Mouse (Mus musculus) limb, embryonic 12.5 days (tissue): Measurements from ENCODE around the gene A730049H05Rik. TPM values are rescaled to one million over a fixed set of nuclear protein-coding genes. Genes with fewer than 3 reads are reported as not detected.

Experiments
- ATAC-seq: fragments of 200-750 bp; cut with Nextera tagmentation; 2 replicates; pipeline ENCODE4 v1.8.0; 2017; ENCODE audit warnings: low read depth, moderate TSS enrichment; ENCODE audit not compliant: insufficient number of reproducible peaks, insufficient read depth, low FRiP score, low TSS enrichment
- H3K27ac ChIP-seq: fragments of 300-500 bp; sonication (generic); 2 replicates; pipeline ENCODE4 v1.5.1; 2016; ENCODE audit warnings: mild to moderate bottlenecking, moderate library complexity
- H3K27me3 ChIP-seq: fragments of 300-500 bp; sonication (generic); 2 replicates; pipeline ENCODE4 v1.6.1; 2016; ENCODE audit warnings: mild to moderate bottlenecking, moderate library complexity
- H3K36me3 ChIP-seq: fragments of 300-500 bp; sonication (generic); 2 replicates; pipeline ENCODE4 v1.6.1; 2016; ENCODE audit warnings: mild to moderate bottlenecking, moderate library complexity
- H3K4me1 ChIP-seq: fragments of 300-500 bp; sonication (generic); replicated peaks from 2 replicates; pipeline ENCODE4 v1.6.1; 2016
- H3K4me2 ChIP-seq: fragments of 300-500 bp; sonication (generic); 2 replicates; pipeline ENCODE4 v1.6.1; 2016; ENCODE audit warnings: mild to moderate bottlenecking, moderate library complexity
- H3K4me3 ChIP-seq: fragments of 300-500 bp; sonication (generic); replicated peaks from 2 replicates; pipeline ENCODE4 v1.5.1; 2016; ENCODE audit warnings: mild to moderate bottlenecking
- H3K9ac ChIP-seq: fragments of 300-500 bp; sonication (generic); replicated peaks from 2 replicates; pipeline ENCODE4 v1.6.1; 2016; ENCODE audit warnings: mild to moderate bottlenecking, moderate library complexity
- H3K9me3 ChIP-seq: fragments of 300-500 bp; sonication (generic); 2 replicates; pipeline ENCODE4 v1.6.1; 2016; ENCODE audit warnings: mild to moderate bottlenecking, moderate library complexity
- WGBS: fragments of 180-500 bp; shearing (Covaris S2); methylation state at CpG from one replicate; pipeline ENCODE4 v1.1.7; 2016; 5-methylcytosine and 5-hydroxymethylcytosine counted together
- polyA plus RNA-seq: library from polyadenylated mRNA; unstranded; fragments of >200 nt; fragmentation: Nextera tagmentation; extraction: Ambion mirVana; gene quantifications from 2 replicates; pipeline ENCODE4 v1.2.1, GENCODE M21; 2016

A730049H05Rik gene
- polyA plus RNA-seq, 1 experiment from 2014 or later = 0.35 TPM

DNA sequence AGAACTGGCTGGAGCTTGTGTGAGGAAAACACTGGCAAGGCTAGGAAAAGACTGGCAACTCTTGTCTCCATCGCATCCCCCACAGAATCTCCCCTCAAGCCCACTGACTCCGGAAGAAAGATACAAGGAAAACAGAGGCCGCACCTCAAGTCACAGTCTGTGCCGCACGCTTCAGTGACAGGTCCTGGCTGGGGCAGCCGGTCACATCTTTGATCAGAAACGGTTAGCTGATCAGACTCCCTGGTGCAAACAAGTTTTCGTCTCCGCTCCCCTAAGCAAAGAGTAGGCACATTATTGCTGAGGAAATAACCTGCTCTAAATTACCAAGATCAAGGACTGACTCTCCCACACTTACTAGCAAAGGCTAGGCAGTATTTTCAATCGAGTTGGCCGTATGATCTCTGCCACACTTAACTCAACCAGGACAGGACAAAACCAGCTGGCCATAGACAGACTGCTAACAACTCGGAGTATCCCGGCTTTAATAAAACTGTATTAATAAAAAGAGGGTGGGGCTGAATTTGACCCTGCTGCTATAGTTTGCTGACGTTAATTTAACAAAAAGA lies 63.5 kb downstream of the A730049H05Rik start:
- peaks cover 29% of the 10 kb centered on the region for H3K4me1 ChIP-seq
- H3K27me3 ChIP-seq = no peaks in the 10 kb centered on the region; the same call in 1 of the 2 replicates
- H3K36me3 ChIP-seq = peaks cover 29% of the 10 kb centered on the region; the same call in 1 of the 2 replicates
- no peak for ATAC-seq
- no peak overlapping the region for H3K27ac ChIP-seq
- no peak overlapping the region for H3K4me3 ChIP-seq
- no peak overlapping the region for H3K4me2 ChIP-seq
- H3K9ac ChIP-seq = no peak overlapping the region
- no peaks in the 10 kb centered on the region for H3K9me3 ChIP-seq
- 51% methylated on average over 14 of the region's 14 CpGs for WGBS

- H3K27me3 ChIP-seq = no peaks in the 10 kb centered on the region; the same call in 1 of the 2 replicates
- peaks cover 38% of the 10 kb centered on the region; the same call in 1 of the 2 replicates for H3K36me3 ChIP-seq
- ATAC-seq = no peak
- H3K4me1 ChIP-seq = peaks cover 29% of the 10 kb centered on the region
- no peak overlapping the region for H3K9ac ChIP-seq
- H3K4me2 ChIP-seq = no peak overlapping the region
- H3K9me3 ChIP-seq = no peaks in the 10 kb centered on the region
- H3K27ac ChIP-seq = no peak overlapping the region
- WGBS = 80% methylated on average over 5 of the region's 5 CpGs
- H3K4me3 ChIP-seq = no peak overlapping the region
These were observed 66.2 kb downstream of the A730049H05Rik start for GRCm38 (mm10) chr6:92882446-92882845.

DNA sequence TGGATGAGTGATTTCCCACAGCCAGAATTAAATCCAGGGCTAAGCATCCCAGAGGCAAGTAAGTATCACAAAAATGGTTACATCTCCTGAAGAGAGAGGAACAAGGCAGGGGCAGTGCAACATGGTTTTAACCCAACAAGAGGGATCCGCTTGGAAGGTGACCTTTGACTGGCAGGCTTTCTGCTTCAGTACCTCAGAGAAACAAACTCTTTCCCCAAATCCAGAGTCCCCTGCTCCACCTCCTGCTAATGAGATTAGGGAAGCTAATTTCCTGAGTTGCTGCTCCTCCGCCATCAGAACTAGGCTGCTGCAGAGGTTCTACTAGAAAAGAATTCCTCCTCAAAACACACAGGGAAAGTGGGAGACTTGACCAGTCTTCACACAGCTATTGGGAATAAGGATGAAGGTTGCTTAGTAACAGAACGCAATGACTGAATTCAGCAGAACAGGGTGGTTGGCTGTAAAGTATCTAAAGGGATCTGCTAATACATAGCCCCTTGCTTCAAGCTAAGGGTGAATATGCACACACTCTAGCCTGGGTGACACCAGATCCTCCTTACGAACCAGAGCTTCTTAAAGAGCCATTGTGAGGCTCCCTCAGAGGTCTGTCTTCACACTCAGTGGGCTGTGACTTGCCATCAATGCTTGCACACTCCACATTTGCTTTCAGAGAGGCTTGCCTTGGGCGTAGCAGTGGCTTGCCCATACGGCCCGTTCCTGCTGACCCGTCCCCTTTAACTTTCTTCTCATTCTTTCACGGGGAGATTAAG lies 67.0 kb downstream of the A730049H05Rik start:
- WGBS = 56% methylated on average over 9 of the region's 9 CpGs
- ATAC-seq = no peak
- H3K36me3 ChIP-seq = peaks cover 36% of the 10 kb centered on the region; the same call in 1 of the 2 replicates
- H3K9ac ChIP-seq = no peak overlapping the region
- no peak overlapping the region for H3K4me2 ChIP-seq
- 0 out of 2 replicates have a peak overlapping the region, but pooled peaks have one; percentile 8 for H3K27ac ChIP-seq
- peaks cover 29% of the 10 kb centered on the region for H3K4me1 ChIP-seq
- no peaks in the 10 kb centered on the region for H3K9me3 ChIP-seq
- no peaks in the 10 kb centered on the region; the same call in 1 of the 2 replicates for H3K27me3 ChIP-seq
- no peak overlapping the region for H3K4me3 ChIP-seq

DNA sequence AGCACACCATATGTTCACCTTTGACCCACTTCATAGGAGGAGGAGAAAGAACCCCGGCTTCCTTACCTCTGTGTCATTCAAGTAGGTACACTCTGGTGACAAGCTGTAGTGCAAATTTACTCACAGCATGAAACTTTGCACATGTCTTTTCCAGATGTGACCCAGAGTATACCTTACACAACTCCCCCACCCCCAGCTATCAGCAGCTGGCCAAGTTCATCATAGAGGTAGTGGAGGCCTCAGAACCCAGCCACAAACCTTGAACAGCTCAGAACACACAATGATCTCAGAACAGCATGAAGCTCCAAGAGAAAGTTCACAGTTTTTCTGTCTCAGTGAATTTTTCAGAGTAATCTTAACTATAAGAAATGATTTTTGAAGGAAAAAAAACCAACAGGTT lies 75.3 kb downstream of the A730049H05Rik start:
- Histone ChIP-seq H3K36me3 (peaks cover 43% of the 10 kb centered on the region), H3K9me3 (no peaks in the 10 kb centered on the region), H3K27ac (no peak overlapping the region), H3K4me3 (no peak overlapping the region), H3K27me3 (no peaks in the 10 kb centered on the region), H3K4me2 (no peak overlapping the region), H3K4me1 (peaks cover 10% of the 10 kb centered on the region), H3K9ac (no peak overlapping the region)
- no peak for ATAC-seq
- WGBS = 33% methylated on average over 1 of the region's 1 CpGs

Other genes with a start within 250 kb of the A730049H05Rik start
- gene Prickle2, start 110.3 kb upstream of the A730049H05Rik start, polyA plus RNA-seq = 6.5 and 7.0 TPM in 2 replicates
- gene Gm15737, start 52.9 kb downstream of the A730049H05Rik start, polyA plus RNA-seq = 0.05 and 0.06 TPM in 2 replicates
- 5.9 and 6.2 TPM in 2 replicates for gene Adamts9, start 127.0 kb downstream of the A730049H05Rik start, polyA plus RNA-seq